Mouse (Mus musculus) forebrain, embryonic 10.5 days (tissue): ENCODE results near the gene Lpp. TPM values are rescaled to one million over a fixed set of nuclear protein-coding genes. Genes with fewer than 3 reads are reported as not detected.
"Not testable (repeated sequence)": the region's sequence is repeated elsewhere in the genome, so short reads cannot be mapped to it uniquely, and the experiment has no call there.

ENCODE experiments used
- DNase-seq: peaks from one replicate; pipeline ENCODE4 v3.0.0-alpha.2; 2017; ENCODE audit warnings: low spot score; ENCODE audit errors: extremely low spot score
- H3K27ac ChIP-seq: fragments of 300-500 bp; sonication (generic); 2 replicates; pipeline ENCODE4 v1.5.1; 2016; ENCODE audit warnings: mild to moderate bottlenecking
- H3K27me3 ChIP-seq: fragments of 300-500 bp; sonication (generic); 2 replicates; pipeline ENCODE4 v1.6.1; 2016; ENCODE audit warnings: mild to moderate bottlenecking; ENCODE audit not compliant: poor library complexity, severe bottlenecking
- H3K36me3 ChIP-seq: fragments of 300-500 bp; sonication (generic); replicated peaks from 2 replicates; pipeline ENCODE4 v1.6.1; 2016; ENCODE audit warnings: mild to moderate bottlenecking, moderate library complexity
- H3K4me1 ChIP-seq: fragments of 300-500 bp; sonication (generic); 2 replicates; pipeline ENCODE4 v1.6.1; 2016
- H3K4me3 ChIP-seq: fragments of 300-500 bp; sonication (generic); 2 replicates; pipeline ENCODE4 v1.5.1; 2016; ENCODE audit warnings: mild to moderate bottlenecking, moderate library complexity
- H3K9me3 ChIP-seq: fragments of 300-500 bp; sonication (generic); 2 replicates; pipeline ENCODE4 v1.6.1; 2016; ENCODE audit warnings: mild to moderate bottlenecking, moderate library complexity
- WGBS: fragments of 180-500 bp; shearing (Covaris S2); methylation state at CpG from one replicate; pipeline ENCODE4 v1.1.7; 2016; 5-methylcytosine and 5-hydroxymethylcytosine counted together
- polyA plus RNA-seq: library from polyadenylated mRNA; unstranded; fragments of >200 nt; fragmentation: Nextera tagmentation; extraction: Ambion mirVana; gene quantifications from 2 replicates; pipeline ENCODE4 v1.2.1, GENCODE M21; 2016

The Lpp gene
- polyA plus RNA-seq, 1 experiment from 2014 or later, result 27.3 TPM

- 85% methylated on average over 4 of the region's 4 CpGs for WGBS
- Histone ChIP-seq H3K9me3 (no peaks in the 10 kb centered on the region), H3K4me1 (peaks cover 23% of the 10 kb centered on the region), H3K36me3 (no peaks in the 10 kb centered on the region), H3K27ac (no peak overlapping the region), H3K4me3 (no peak overlapping the region), H3K27me3 (no peaks in the 10 kb centered on the region)
- no peak for DNase-seq
Observed at GRCm38 (mm10) chr16:24982828-24983227, 589.5 kb downstream of the Lpp start.

DNA sequence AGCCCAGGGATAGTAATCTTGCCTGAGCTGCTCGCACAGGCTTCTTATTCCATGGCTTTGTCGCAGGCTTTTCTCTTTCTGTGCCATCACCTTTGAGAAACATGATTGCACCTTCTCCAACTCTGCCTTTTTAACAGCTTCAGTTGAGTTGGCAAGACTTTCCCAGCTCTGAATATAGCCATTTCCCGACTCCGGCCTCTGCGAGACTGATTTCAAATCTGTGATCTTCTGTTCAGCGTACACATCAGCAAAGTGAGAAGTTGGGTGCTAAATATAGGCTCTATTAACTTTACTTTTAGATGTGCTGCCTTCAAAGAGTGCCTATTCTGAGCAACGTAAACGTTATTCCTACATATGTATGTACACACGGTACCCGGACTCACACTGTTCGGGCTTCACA is 597.0 kb downstream of the Lpp start:
- no peak overlapping the region for H3K4me3 ChIP-seq
- H3K9me3 ChIP-seq, result no peaks in the 10 kb centered on the region
- no peak overlapping the region for H3K27ac ChIP-seq
- WGBS, result 91% methylated on average over 11 of the region's 11 CpGs
- H3K36me3 ChIP-seq, result no peaks in the 10 kb centered on the region
- 0 out of 2 replicates have a peak, but pooled peaks cover 5% of the 10 kb centered on the region for H3K4me1 ChIP-seq
- no peaks in the 10 kb centered on the region for H3K27me3 ChIP-seq
- no peak for DNase-seq

GRCm38 (mm10) chr16:24991059-24991541 is 597.8 kb downstream of the Lpp start:
- Histone ChIP-seq H3K9me3 (no peaks in the 10 kb centered on the region), H3K4me1 (0 out of 2 replicates have a peak, but pooled peaks cover 5% of the 10 kb centered on the region)
- DNase-seq, result no peak

DNA sequence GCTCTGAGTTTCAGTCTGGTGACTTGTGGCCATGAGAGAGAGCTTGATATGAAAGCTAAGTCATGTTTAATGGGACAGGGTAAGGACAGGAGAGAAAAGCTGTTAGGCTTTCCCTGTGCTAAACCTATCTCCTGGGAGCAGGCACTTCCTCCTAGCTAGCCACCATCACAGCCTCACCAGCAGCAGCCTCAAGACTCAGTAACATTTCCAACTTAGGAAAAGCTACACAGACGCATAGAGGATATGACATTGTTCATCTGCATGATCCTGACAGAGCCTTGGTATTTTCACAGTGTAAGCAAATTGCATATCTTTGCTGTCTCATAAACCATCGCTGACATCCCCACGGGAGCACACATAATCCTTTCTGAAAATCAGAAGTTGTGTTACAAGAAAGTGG is 598.7 kb downstream of the Lpp start:
- no peak for DNase-seq
- H3K4me1 ChIP-seq, result 0 out of 2 replicates have a peak, but pooled peaks cover 5% of the 10 kb centered on the region
- no peaks in the 10 kb centered on the region for H3K27me3 ChIP-seq
- H3K9me3 ChIP-seq, result no peaks in the 10 kb centered on the region
- no peak overlapping the region for H3K27ac ChIP-seq
- no peak overlapping the region for H3K4me3 ChIP-seq
- 92% methylated on average over 3 of the region's 3 CpGs for WGBS
- H3K36me3 ChIP-seq, result no peaks in the 10 kb centered on the region

More at GRCm38 (mm10) chr16:24991059-24991541, 597.8 kb downstream of the Lpp start:
- Histone ChIP-seq H3K36me3 (no peaks in the 10 kb centered on the region), H3K27me3 (no peaks in the 10 kb centered on the region), H3K27ac (no peak overlapping the region), H3K4me3 (no peak overlapping the region)
- 82% methylated on average over 10 of the region's 10 CpGs for WGBS

DNA sequence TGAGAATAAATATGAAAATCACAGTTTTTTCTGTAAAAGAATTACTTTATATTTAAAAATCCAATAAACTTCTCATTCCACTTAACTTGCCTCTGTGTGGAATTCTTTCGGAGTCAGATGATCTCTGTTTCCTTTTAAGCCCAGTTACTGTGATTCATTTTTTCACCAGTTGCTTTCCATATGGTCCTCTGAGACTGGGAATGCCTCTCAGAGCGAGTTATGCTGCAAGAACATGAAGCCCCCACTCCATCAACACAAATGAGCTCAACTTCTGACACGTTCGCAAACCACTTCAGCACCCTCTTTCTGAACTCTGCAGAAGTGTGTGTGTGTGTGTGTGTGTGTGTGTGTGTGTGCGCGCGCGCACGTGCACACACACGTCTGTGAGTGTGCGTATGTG is 599.2 kb downstream of the Lpp start:
- DNase-seq, result no peak
- no peak overlapping the region for H3K27ac ChIP-seq
- H3K9me3 ChIP-seq, result no peaks in the 10 kb centered on the region
- H3K36me3 ChIP-seq, result no peaks in the 10 kb centered on the region
- H3K27me3 ChIP-seq, result no peaks in the 10 kb centered on the region
- no peak overlapping the region for H3K4me3 ChIP-seq
- H3K4me1 ChIP-seq, result 0 out of 2 replicates have a peak, but pooled peaks cover 5% of the 10 kb centered on the region
- WGBS, result 92% methylated on average over 11 of the region's 11 CpGs

DNA sequence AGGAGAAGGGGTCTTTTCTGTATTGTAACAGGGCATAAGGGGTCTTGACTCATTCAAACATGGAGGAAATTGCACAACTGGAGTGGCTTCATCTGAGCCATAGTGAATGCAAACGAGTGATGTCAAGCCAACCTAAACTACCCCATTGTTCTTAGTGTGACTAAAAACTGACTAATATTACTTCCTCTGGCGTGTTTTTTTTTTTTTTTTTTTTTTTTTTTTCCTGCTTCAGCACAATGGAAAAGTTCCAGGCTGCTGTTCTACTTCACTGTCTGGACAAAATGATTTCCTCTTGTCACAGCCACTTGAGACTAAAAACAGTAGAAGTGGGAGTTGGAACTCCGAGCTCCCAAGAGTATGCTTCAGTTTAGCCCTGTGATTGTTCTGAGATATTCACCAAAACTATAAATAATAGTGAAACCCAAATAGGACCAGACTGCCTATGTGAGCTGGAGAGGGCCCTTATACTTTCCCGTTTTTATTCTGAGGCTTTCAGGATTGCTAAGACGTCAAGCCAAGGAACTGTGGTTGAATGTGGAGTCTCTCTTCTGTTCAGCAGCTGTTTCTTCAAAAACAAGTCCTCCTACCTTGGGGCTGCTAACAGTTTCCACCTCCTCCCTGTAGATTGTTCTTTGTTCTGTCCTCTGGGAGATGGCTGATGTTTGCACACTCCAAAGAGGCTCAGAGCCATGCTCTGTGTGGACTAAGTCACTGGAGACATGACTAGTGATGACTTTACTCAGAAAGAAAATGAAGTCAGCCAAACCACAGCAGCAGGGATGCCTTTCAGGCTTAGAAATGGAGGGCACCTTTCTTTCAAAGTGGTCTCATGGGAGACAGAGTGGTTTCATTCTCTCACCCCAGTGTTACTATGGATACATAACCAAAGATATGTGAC is 617.9 kb downstream of the Lpp start:
- Histone ChIP-seq H3K27me3 (no peaks in the 10 kb centered on the region), H3K4me3 (no peak overlapping the region), H3K36me3 (no peaks in the 10 kb centered on the region), H3K4me1 (peaks cover 2% of the 10 kb centered on the region), H3K27ac (no peak overlapping the region), H3K9me3 (no peaks in the 10 kb centered on the region)
- DNase-seq, result no peak
- 78% methylated on average over 5 of the region's 5 CpGs for WGBS

- DNase-seq, result no peak
- Histone ChIP-seq H3K27ac (no peak overlapping the region), H3K36me3 (no peaks in the 10 kb centered on the region), H3K27me3 (no peaks in the 10 kb centered on the region), H3K4me3 (no peak overlapping the region), H3K9me3 (no peaks in the 10 kb centered on the region), H3K4me1 (peaks cover 8% of the 10 kb centered on the region)
- WGBS, result 90% methylated on average over 3 of the region's 3 CpGs
Observed at GRCm38 (mm10) chr16:25012938-25013337, 619.6 kb downstream of the Lpp start.

- Histone ChIP-seq H3K27ac (no peak overlapping the region), H3K4me1 (peaks cover 8% of the 10 kb centered on the region), H3K27me3 (no peaks in the 10 kb centered on the region), H3K9me3 (no peaks in the 10 kb centered on the region), H3K4me3 (no peak overlapping the region), H3K36me3 (no peaks in the 10 kb centered on the region)
- DNase-seq, result no peak
- 62% methylated on average over 4 of the region's 4 CpGs for WGBS
Observed at GRCm38 (mm10) chr16:25016261-25016836, 623.0 kb downstream of the Lpp start.

GRCm38 (mm10) chr16:25017046-25017445 is 623.7 kb downstream of the Lpp start:
- H3K36me3 ChIP-seq, result no peaks in the 10 kb centered on the region
- H3K9me3 ChIP-seq, result no peaks in the 10 kb centered on the region
- no peak overlapping the region for H3K27ac ChIP-seq
- peaks cover 8% of the 10 kb centered on the region for H3K4me1 ChIP-seq
- no peak for DNase-seq
- H3K27me3 ChIP-seq, result no peaks in the 10 kb centered on the region
- no peak overlapping the region for H3K4me3 ChIP-seq

GRCm38 (mm10) chr16:25021743-25022359 is 628.5 kb downstream of the Lpp start:
- not testable (repeated sequence) for H3K4me1 ChIP-seq, DNase-seq

DNA sequence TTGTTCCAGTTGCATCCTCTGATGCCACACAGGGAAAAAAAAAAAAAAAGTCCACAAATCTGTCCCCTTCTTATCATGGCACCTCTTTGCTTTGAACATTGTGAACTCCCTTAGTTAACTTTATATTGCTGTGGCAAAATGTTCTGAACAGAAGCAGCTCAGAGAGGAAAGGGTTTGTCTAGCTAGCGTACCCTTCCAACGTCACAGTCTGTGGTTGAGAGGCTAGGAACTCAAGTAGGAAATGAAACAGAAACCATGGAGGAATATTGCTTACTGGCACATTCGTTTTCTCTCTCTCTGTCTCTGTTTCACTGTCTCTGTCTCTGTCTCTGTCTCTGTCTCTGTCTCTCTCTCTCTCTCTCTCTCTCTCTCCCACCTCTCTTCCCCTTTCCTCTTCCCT is 631.3 kb downstream of the Lpp start:
- 90% methylated on average over 3 of the region's 3 CpGs for WGBS
- Histone ChIP-seq H3K27ac (no peak overlapping the region), H3K36me3 (no peaks in the 10 kb centered on the region), H3K4me1 (no peaks in the 10 kb centered on the region), H3K9me3 (no peaks in the 10 kb centered on the region), H3K27me3 (no peaks in the 10 kb centered on the region), H3K4me3 (no peak overlapping the region)
- no peak for DNase-seq

More at GRCm38 (mm10) chr16:25021743-25022359, 628.5 kb downstream of the Lpp start:
- not testable (repeated sequence) for H3K36me3 ChIP-seq, H3K9me3 ChIP-seq, H3K27me3 ChIP-seq, H3K27ac ChIP-seq, H3K4me3 ChIP-seq
- 73% methylated on average over 2 of the region's 2 CpGs for WGBS

DNA sequence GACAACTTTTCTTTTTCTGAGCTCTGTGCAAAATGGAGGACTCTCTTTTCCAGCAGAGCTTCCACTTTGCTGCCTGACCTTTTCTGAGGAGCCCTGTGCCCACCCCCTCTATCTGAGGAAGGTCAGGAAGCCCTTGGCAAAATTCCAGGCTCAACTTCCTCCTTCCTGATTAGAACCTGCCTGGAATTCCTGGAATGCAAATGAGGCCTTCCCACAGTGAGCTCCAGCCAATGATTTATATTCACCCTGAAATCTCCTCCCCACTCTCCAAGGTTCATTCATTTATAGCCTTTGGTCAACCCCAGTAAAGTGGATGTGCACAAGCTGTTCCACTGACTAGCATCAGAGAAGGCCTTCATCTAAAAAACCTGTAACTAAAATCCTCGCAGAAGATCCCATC is 632.9 kb downstream of the Lpp start:
- Histone ChIP-seq H3K27me3 (no peaks in the 10 kb centered on the region), H3K4me3 (no peak overlapping the region), H3K9me3 (no peaks in the 10 kb centered on the region), H3K36me3 (no peaks in the 10 kb centered on the region), H3K4me1 (no peaks in the 10 kb centered on the region), H3K27ac (no peak overlapping the region)
- no peak for DNase-seq
- WGBS, result 84% methylated on average over 1 of the region's 1 CpGs

DNA sequence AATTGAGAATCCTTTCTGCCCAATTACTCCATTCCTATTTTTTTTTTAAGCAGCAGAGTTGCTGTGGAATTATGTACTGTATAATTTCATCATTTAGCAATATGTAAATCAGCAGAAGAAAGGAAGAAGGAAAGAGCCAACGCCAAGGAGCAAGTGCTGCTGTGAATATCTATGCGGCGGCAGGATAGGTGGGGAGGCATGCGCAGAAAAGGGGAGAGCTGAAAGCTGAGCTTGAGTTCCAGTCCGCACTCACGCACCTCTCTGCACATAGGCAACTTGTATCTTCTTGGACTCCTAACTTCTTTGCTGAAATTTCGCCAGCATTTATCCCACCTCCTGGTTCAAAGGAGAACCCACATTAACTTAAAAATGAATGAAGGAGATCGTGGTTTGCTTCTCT is 636.2 kb downstream of the Lpp start:
- DNase-seq, result no peak
- no peaks in the 10 kb centered on the region for H3K36me3 ChIP-seq

More for the DNA sequence above, 636.2 kb downstream of the Lpp start:
- Histone ChIP-seq H3K4me1 (no peaks in the 10 kb centered on the region), H3K27me3 (no peaks in the 10 kb centered on the region), H3K27ac (no peak overlapping the region), H3K4me3 (no peak overlapping the region), H3K9me3 (no peaks in the 10 kb centered on the region)
- 84% methylated on average over 8 of the region's 8 CpGs for WGBS
